Mouse (Mus musculus): ENCODE results near the gene Aspa. TPM values are rescaled to one million over a fixed set of nuclear protein-coding genes. Genes with fewer than 3 reads are reported as not detected.

The Aspa gene
- total RNA-seq, 2 experiments from 2014 or later, result 2.1 to 2.4 TPM

DNA sequence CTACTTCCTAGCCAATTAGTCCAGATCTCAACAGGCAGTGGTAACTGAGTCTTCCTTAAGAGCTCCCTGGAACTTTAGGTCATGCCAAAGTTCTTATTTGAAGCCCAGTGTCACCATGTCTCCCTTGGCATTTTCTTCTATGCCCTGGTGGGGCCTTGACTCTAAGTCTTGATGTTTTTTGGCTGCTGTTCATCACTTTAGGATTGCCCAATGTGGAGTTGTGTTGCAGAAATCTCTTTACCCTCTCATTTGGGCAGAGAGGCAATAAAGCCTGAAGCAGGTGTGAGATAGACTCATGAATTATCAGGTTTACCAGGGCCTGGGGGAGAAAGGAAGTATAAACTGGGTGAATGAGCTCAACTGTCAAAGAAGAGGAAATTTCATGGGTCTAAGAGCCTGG is 70.7 kb downstream of the Aspa start:
- no peak for DNase-seq (ENCODE audit: low spot score in 2 of 2)

DNA sequence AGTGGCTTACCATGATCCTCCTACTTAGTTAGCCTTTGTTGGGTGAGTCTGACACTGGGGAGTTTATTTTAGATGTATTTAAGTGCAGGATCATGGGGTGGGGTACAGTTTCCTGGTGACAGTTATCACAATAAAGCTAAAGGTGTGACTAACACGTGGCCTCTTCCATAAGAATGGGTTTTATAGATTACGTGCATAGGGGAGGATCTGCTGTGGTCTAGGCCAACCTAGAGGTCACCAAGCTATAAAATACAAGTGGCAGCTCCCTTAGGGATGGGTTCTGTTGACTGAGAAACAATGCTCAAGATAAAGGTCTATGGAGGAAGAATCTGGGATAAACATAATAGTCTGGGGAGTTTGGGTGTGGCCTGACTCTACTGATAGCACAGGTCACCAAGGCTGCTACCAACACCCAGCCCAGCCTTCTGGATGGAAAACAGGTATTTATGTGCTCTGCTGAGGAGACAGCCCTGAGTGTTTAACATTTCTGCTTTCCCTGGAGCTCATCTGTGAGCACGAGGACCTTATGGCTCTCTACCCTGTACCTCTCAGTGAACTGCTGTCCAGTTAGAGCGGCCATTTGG is 71.9 kb downstream of the Aspa start:
- no peak for DNase-seq (ENCODE audit: low spot score in 2 of 2)

Other genes with a start within 250 kb of the Aspa start
- under 1 TPM; 0.07 to 0.16 TPM for gene Itgae, start 239.0 kb downstream of the Aspa start, total RNA-seq (2021)
- 1 to 10 TPM; 2.9 to 3.0 TPM for gene Haspin, start 191.3 kb downstream of the Aspa start, total RNA-seq (2021)
- 1 to 10 TPM; 6.2 to 7.1 TPM for gene P2rx5, start 169.2 kb downstream of the Aspa start, total RNA-seq (2021)
- 10 to 100 TPM; 60.1 to 67.3 TPM for gene Emc6, start 152.6 kb downstream of the Aspa start, total RNA-seq (2021)
- gene Tax1bp3, start 152.5 kb downstream of the Aspa start, total RNA-seq (2021), result 10 to 100 TPM; 52.8 to 57.5 TPM
- gene Ctns, start 130.6 kb downstream of the Aspa start, total RNA-seq (2021), result 10 to 100 TPM; 13.8 to 14.0 TPM
- gene Shpk, start 130.1 kb downstream of the Aspa start, total RNA-seq (2021), result 1 to 10 TPM; 1.7 to 2.1 TPM
- under 1 TPM; 0.31 to 0.52 TPM for gene Trpv1, start 95.3 kb downstream of the Aspa start, total RNA-seq (2021)
- under 1 TPM in 1 of 2 experiments, not detected in 1; 0.05 TPM for gene Trpv3, start 62.2 kb downstream of the Aspa start, total RNA-seq (2021)
- gene Gm49340, start 145 bp upstream of the Aspa start, total RNA-seq (2021), result not detected
- gene Spata22, start 145 bp upstream of the Aspa start, total RNA-seq (2021), result not detected
- gene Olfr20, start 21.2 kb upstream of the Aspa start, total RNA-seq (2021), result not detected
- gene Olfr376, start 41.6 kb upstream of the Aspa start, total RNA-seq (2021), result not detected
- not detected for gene Olfr1, start 70.0 kb upstream of the Aspa start, total RNA-seq (2021)
- not detected for gene Olfr378, start 98.9 kb upstream of the Aspa start, total RNA-seq (2021)
- gene Olfr380, start 127.9 kb upstream of the Aspa start, total RNA-seq (2021), result not detected
- gene Olfr381, start 162.0 kb upstream of the Aspa start, total RNA-seq (2021), result not detected
- gene Olfr382, start 187.6 kb upstream of the Aspa start, total RNA-seq (2021), result not detected

Measured in gastrocnemius, postnatal 4 days (tissue).